Mouse (Mus musculus) naive thymus-derived CD4-positive, alpha-beta T cell, adult 2 months (primary cell): ENCODE results near the gene Rnf38.

Source experiments
- DNase-seq: peaks from one replicate; pipeline ENCODE4 v3.0.0-alpha.2; 2011; ENCODE audit warnings: low read depth

The Rnf38 gene

DNA sequence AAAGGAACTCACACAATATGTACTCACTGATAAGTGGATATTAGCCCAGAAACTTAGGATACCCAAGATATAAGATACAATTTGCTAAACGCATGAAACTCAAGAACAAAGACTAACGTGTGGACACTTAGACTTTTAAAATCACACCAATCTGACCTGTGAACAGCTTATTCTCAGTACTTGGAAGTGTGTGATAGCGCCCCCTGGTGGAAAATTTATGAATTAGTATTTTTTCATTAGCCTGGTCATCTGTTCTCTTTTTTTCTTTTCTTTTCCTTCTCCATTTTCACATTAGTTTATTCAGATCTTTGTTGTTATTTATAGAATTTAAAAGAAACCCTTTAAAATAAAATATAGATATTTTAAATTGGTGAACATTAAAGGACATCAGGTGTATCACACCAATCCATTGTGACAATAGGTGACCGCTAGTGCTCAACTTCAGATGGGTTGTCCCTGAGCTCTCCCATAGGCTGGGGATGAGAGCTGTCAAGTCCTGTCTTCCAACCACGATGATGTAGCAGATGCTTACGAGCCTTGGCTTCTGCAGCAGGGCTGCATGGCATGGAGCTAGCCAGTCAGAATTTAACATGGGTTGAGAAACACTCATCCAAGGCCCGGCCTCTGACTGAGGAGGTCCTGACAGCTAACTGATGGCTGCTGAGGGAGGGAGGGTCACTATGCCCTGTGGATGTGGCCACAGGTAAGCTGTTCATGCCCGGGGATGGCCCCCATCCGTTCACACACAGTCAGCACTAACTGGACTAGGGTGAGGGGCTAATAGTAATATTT, 114.0 kb downstream of the Rnf38 start:
- DNase-seq: peak; percentile 79

DNA sequence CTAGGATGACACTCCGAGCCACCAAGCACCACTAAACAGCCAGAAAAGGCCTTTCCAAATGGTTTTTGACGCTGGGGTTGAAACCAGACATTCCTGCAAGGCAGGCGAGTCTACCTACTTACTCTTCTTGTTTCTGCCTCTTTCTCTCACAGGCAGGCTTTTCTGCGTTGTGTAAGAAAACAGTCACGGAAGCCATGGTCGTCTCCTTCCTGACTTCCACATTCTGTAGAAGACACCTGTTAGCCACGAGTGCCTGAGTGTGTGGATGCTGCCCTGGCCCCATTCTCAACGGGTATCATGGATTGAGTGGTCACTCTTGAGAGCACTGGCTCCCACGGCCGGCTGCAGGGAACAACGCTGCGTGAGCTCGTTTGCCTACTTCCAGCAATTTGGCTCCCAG, 118.5 kb downstream of the Rnf38 start:
- no peak for DNase-seq

DNA sequence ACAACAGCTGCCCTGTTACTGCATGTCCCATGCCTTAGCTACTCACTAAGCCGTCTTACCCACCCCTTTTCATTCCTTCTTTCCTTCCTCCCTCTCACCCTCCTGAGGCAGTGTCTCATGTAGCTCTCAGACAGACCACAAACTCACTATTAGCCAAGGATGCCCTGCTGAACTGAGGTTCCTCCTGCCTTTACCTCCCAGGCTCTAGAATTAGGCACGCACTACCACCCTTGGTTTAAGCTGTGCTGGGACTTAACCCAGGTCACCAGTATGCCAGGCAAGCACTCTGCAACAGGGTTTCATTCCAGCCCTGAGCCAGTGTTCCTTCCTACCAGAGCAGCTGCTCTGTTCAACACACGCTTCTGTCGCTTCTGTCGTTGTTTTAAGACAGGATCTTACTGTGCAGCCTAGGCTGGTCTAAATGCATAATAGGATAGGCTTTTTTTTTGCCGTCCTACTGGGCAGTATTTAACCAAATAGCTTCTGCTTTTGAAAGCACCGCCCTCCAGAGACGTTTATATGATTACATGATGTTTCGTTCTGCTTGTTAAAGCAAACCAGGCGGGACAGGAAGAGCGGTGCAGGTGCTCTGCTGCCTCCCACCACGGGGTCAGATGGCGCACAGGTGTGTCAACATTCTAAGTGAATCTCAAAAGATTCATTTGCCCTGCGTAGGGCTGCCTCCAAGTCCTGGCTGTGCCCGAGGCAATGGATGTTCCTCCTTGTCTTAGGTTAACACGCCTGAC, 120.0 kb downstream of the Rnf38 start:
- DNase-seq: peak; percentile 53

DNA sequence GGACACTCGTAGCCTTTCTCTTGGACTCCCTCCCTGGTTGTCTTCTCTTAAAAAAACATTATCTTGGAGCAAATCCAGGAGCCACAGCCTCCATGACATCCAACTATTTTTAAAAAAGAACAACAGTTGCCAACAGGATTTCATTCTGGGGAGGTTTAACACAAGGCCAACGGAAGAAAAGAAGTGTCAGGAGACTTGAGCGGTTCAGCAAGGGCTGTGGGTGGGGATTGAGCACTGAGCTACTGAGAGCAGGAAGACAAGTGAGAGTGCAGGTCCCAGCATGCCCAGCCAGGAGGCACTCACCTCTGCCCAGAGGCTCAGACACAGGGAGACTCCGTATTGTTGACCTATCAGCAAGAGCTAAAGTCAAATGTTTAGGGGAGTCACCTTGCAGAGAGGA, 120.8 kb downstream of the Rnf38 start:
- no peak for DNase-seq

DNA sequence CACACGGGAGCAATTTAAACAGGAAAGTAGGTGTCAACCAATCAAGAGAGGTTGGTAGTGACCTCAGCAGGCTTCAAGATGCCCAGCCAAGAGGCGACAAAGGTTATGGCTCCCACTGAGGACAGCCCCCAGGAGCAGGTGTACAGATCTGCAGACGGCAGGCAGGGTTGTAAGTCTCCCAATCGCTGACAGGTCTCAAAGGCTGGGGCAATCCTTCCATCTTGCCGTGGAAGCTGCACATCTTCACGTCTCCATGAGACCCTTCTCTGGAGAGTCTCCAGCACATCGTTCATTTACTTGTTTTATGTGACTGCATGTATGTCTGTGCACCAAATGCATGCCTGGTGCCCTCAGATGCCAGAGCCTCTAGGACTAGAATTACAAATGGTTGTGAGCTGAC, 122.8 kb downstream of the Rnf38 start:
- DNase-seq: no peak

DNA sequence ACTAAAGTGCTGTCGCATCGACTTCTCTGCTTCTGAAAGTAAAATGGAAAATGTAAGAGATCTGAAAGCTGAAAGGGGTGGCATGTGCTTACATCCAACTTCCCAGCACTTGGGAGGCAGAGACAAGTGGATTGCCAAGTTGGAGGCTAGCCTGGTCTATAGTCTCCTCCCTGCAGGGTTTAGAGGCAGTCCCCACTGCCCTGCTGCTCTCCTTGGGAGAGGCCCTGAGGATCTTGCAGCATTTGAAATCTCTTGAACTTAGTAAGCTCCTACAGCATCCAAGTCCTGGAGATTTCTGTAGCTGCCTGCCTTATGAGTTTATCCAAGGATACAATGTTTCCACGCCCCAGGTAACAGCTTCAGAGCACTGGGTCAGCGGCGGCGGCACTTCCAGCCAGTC, 125.3 kb downstream of the Rnf38 start:
- no peak for DNase-seq

DNA sequence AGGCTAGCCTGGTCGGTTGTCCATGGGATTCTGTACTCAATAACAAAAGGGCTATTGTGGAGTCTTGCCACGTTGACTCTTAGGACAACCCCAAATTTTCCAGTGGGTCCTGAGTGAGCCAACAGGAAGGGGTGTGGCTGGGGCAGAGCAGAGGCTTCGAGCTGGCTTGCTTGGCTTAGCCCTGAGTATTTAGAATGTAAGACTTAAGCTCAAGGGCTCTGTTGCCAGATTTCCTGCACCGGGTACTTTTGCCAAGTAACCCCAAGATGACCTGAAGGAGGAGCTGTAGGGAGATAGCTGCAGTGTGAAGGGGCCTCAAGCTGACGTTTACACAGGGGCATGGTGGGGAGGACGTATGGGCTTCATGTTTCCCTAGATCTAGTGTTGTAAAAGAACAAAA, 126.2 kb downstream of the Rnf38 start:
- DNase-seq: peak; percentile 32

DNA sequence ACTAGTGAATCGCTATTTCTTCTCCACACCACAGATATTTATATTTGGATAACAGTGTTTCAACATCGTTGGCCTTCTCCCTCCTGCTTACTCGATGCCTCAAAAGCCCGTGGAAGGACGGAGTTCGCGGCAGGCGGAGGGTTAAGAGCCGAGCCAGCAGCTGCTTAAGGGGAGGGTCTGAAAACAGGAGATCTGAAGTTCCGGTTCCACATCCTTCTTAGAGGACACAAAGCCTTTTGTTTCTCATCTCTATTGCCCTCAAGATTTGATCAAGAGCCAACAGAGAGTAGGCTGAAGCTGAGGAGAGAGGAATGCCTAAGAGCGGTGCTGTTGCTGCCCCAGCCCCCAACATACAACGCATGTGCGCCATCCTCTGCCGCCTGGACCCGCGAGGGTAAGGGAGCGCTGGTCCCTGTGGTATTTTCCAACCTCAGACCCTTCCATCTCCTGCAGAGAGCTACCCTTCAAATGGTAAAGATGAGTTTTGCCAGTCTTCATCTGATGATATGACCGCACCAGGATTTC, 127.2 kb downstream of the Rnf38 start:
- peak; percentile 62 for DNase-seq

DNA sequence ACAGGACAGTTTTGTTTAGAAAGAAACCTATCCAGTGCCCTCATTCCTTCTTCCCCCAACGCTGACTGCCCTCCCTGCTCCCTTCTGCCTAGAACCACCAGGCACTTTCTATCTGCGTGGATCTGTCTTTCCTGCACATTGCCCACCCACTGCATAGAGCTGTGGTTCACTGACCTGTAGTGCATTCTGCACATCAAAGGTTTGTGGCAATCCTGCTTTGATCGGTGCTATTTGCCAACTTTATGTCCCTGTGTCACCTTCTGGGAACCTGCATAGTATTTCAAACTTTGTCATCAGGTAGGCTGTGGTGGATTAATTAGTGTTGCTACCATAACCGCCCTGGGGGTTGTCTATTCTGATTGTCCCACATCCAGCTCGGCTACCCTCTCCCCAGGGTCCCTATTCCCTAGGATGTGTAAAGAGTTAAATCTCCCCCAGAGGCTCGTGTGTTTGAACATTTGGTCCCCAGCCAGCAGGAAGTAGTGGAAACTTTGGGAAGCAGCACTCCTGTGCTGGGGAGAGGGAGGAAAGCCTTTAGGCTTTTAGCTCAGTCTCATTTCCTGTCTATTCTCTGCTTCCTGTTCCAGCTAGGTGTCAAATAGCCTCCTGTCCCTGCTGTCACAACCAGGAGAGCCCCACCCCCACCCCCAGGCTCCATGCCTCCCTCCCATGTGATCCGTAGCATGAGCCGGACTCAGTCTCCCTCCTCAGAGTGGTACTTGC, 129.2 kb downstream of the Rnf38 start:
- DNase-seq: no peak

DNA sequence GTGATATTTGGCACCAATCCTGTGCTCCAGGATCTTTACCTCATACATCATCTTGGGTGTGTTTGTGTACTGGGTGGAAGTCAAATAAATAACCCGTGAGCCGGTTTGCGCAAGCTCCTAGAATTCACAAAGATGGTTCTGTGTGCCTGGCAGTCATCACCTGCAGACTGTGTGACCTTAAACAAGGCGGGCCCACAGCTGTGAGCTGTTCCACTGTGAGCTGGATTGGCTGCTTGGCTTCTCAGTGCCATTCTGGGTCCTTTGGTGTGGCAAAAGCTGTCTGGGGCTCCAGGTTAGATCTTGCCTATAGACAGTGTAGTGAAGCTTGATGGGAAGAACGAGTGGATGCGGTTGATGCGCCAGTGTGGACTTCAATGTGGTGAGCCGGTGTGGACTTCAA, 130.0 kb downstream of the Rnf38 start:
- peak; percentile 38 for DNase-seq

DNA sequence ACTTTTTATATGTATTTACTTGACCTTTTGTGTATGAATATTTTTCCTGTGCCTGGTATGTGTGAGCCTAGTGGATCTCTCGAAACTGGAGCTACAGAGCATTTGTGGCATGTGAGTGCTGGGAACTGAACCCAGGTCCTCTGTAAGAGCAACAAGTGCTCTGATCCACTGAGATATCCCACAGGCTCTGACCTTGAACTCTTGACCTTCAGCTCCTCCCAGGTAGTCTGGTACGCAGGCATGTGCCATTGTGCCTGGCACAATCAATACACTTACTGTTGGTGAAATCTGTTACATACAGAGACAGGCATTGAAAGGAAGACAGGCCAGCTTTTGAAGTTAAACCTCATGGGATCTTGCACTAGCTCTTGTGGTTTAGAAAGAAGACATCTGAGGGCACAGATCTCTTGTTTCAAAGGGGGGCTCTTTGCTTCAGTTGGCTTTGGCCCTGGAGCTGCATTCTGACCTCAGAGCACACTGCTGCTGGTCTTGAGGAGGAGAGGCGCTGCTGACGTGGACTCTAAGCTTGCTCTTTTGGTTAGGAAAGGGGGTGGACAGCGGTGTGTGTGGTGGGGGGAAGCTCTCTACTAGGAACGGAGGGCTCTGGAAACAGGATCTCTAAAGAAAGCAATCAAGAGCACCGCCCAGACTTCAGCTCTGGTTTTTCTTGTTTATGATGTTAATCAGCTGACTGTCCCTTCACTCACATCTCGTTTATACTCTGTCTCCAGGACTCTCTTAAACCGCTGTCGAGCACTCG, 135.8 kb downstream of the Rnf38 start:
- DNase-seq: peak; percentile 63

DNA sequence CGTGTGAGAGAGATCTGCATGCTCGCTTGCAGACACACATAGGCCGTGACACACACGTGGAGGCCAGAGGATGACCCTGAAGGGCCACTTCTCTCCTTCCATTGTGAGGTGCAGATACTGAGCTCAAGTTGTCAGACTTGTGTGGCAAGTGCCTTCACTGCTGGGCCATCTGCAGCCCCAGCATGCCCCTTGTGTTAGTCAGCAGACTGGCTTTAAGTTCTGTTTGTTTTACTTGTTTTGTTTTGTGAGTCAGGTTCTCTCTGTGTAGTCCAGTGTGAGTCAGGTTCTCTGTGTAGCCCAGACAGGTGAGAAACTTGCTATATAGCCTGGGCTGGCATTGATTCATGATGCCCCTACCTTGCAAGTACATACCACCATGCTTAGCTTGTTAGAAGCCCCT, 139.1 kb downstream of the Rnf38 start:
- DNase-seq: no peak

DNA sequence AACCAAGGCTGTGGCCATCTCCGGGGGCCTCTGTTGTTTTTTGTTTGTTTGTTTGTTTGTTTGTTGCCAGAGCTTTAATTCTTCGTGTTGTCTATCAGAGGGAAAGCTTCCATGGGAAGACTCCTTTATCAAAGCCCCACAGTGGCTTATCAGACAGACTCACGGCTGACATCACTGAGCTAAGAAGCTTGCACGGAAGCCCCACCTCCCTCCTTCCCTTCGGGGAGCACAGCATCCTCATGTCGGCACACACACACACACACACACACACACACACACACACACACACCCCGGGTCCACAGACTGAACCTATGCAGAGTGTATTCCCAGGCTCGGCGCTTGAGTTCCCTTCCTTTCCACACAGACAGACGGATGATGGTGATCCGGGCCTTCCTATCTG, 141.2 kb downstream of the Rnf38 start:
- no peak for DNase-seq

DNA sequence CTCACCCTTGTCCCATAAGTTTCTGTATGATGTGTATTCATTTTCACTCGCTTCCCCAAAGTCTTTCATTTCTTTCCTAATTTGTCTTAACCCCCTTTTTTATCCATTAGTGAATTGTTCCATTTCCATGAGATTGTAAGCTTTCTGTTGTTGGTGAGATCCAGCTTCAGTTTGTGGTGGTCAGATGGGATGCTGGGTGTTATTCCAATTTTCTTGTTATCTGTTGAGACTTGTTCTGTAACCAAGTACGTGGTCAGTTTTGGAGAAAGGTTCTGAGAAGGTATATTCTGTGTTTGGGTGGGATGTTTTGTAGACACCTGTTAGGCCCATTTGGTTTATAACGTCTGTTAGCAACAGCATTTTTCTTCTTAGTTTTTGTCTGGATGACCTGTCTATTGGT, 148.0 kb downstream of the Rnf38 start:
- no peak for DNase-seq

DNA sequence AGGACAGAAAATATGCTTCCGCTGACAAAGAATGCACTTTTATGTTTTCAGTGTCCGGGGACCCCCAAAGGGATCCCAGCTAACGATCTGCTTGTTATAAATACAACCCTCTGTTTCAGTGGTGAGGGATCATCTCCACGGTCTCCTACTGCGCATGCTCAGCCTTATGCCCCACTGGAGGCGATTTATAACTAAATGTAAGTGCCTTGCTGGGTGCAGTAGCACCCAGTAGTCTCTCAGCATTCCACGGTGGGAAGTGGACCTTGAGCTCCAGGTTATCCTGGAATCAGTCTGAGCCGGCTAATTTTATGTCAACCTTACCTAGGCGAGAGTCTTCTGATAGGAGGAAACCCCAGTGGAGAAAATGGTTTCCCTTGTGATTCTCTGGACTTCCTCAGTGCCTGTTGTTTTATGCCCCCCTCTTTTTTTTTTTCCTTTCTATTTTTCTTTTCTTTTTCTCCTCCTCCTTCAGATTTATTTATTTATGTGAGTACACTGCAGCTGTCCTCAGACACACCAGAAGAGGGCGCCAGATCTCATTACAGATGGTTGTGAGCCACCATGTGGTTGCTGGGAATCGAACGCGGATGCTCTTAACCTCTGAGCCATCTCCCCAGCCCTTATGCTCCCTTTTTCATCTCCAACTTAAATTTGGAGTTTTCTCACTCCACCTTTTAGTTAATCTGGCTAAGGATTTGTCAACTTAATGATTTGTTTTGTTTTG, 148.8 kb downstream of the Rnf38 start:
- no peak for DNase-seq

DNA sequence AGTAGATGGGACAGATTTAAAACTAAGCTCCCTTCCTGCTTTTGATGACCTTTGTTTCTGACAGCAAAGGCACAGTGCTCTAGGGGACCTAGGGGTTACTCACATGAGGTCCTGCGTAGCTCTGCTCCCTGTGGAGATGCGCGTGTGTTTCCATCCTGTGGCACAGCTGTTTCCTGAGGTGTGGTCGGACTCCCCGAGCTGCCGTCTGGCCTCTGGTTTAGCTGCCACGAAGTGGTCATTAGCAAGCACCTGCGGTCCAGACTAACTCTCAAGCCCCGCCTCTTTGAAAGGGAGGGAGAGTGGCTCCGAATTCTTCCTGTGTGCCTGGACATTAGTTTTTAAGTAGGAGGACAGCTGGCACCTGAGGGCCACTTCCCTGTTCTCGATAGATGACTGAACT, 149.6 kb downstream of the Rnf38 start, which contains the start of gene Gne:
Gene Gne, minus strand, starts transcription at position 233 of the 400 bp plus-strand sequence.
- DNase-seq: no peak

DNA sequence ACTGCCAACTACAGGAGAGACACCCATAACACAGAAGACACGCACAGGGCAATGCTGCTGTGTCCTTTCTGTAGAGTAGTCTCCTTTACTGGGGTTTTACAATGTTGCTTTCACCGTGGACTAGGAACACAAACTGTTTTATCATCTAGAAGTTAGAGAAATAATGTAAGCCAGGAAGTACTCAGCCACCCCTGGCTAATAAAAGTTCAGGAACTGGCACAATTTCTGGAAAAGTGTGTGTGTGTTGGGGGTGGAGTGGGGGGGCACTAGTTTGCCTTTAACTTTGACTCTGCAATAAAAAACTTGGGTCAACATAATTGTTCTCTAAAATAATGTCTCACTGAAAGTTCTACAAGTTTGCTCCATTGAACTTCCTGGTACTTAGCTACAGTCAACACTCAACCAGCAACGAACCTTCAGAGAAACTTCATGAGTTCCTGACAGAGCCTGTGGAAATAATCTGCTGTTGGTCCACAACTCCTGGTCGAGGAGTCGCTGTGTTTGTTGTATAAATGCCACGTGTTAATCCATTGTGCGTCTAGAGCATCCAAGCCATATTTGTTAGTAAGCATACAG, 155.1 kb downstream of the Rnf38 start:
- no peak for DNase-seq
